Mouse (Mus musculus): ENCODE measurements around the gene Gm17545. TPM values are rescaled to one million over a fixed set of nuclear protein-coding genes. Genes with fewer than 3 reads are reported as not detected.
A peak's percentile ranks its signal among the peaks of the same experiment; 100 is the strongest.

Gene Gm17545
- polyA plus RNA-seq, 1 experiment from 2014 or later: not detected

GRCm38 (mm10) chr9:22452697-22453096, 1.4 kb upstream of the Gm17545 start:
- no peaks in the 10 kb centered on the region for H3K9me3 ChIP-seq (ENCODE audit: control insufficient read depth, low read length)
- 92% methylated on average over 10 of the region's 10 CpGs for WGBS
- no peaks in the 10 kb centered on the region for H3K27me3 ChIP-seq (replicated peaks; ENCODE audit: control insufficient read depth, insufficient read depth, low read length)
- H3K4me1 ChIP-seq (replicated peaks; ENCODE audit: control insufficient read depth, insufficient read depth, low read length): no peaks in the 10 kb centered on the region
- no peak for ATAC-seq (replicated peaks; ENCODE audit: low FRiP score, low TSS enrichment, low read depth)
- no peak overlapping the region for H3K4me3 ChIP-seq (ENCODE audit: low read depth, low read length)
- H3K36me3 ChIP-seq (ENCODE audit: control insufficient read depth, insufficient read depth, low read length): peaks cover 97% of the 10 kb centered on the region
- DNase-seq (ENCODE audit: low spot score): no peak
- H3K4me2 ChIP-seq (ENCODE audit: low read length): no peak overlapping the region
- no peak overlapping the region for H3K9ac ChIP-seq (ENCODE audit: low read length)
- no peak overlapping the region for H3K27ac ChIP-seq (ENCODE audit: low read depth)

GRCm38 (mm10) chr9:22453501-22453924, 577 bp upstream of the Gm17545 start:
- Histone ChIP-seq H3K4me3 (ENCODE audit: low read depth, low read length) (no peak overlapping the region), H3K9me3 (ENCODE audit: control insufficient read depth, low read length) (no peaks in the 10 kb centered on the region), H3K4me1 (replicated peaks; ENCODE audit: control insufficient read depth, insufficient read depth, low read length) (no peaks in the 10 kb centered on the region), H3K36me3 (ENCODE audit: control insufficient read depth, insufficient read depth, low read length) (peaks cover 92% of the 10 kb centered on the region), H3K27ac (ENCODE audit: low read depth) (no peak overlapping the region), H3K27me3 (replicated peaks; ENCODE audit: control insufficient read depth, insufficient read depth, low read length) (no peaks in the 10 kb centered on the region), H3K4me2 (ENCODE audit: low read length) (no peak overlapping the region), H3K9ac (ENCODE audit: low read length) (no peak overlapping the region)
- WGBS: 88% methylated on average over 10 of the region's 10 CpGs
- ATAC-seq (replicated peaks; ENCODE audit: low FRiP score, low TSS enrichment, low read depth): no peak
- no peak for DNase-seq (ENCODE audit: low spot score)

GRCm38 (mm10) chr9:22455041-22455440, 951 bp downstream of the Gm17545 start:
- no peaks in the 10 kb centered on the region for H3K9me3 ChIP-seq (ENCODE audit: control insufficient read depth, low read length)
- no peaks in the 10 kb centered on the region for H3K27me3 ChIP-seq (replicated peaks; ENCODE audit: control insufficient read depth, insufficient read depth, low read length)
- no peak overlapping the region for H3K27ac ChIP-seq (ENCODE audit: low read depth)
- DNase-seq (ENCODE audit: low spot score) (no peak), ATAC-seq (replicated peaks; ENCODE audit: low FRiP score, low TSS enrichment, low read depth) (no peak)
- H3K9ac ChIP-seq (ENCODE audit: low read length): no peak overlapping the region
- peaks cover 85% of the 10 kb centered on the region for H3K36me3 ChIP-seq (ENCODE audit: control insufficient read depth, insufficient read depth, low read length)
- no peak overlapping the region for H3K4me3 ChIP-seq (ENCODE audit: low read depth, low read length)
- no peak overlapping the region for H3K4me2 ChIP-seq (ENCODE audit: low read length)
- H3K4me1 ChIP-seq (replicated peaks; ENCODE audit: control insufficient read depth, insufficient read depth, low read length): no peaks in the 10 kb centered on the region

- WGBS: 86% methylated on average over 11 of the region's 11 CpGs
- Histone ChIP-seq H3K9ac (ENCODE audit: low read length) (no peak overlapping the region), H3K4me3 (ENCODE audit: low read depth, low read length) (no peak overlapping the region), H3K9me3 (ENCODE audit: control insufficient read depth, low read length) (no peaks in the 10 kb centered on the region; the same call in 1 of the 2 replicates), H3K27ac (ENCODE audit: low read depth) (no peak overlapping the region), H3K4me2 (ENCODE audit: low read length) (no peak overlapping the region), H3K27me3 (replicated peaks; ENCODE audit: control insufficient read depth, insufficient read depth, low read length) (no peaks in the 10 kb centered on the region), H3K4me1 (replicated peaks; ENCODE audit: control insufficient read depth, insufficient read depth, low read length) (no peaks in the 10 kb centered on the region), H3K36me3 (ENCODE audit: control insufficient read depth, insufficient read depth, low read length) (peaks cover 69% of the 10 kb centered on the region)
- no peak for ATAC-seq (replicated peaks; ENCODE audit: low FRiP score, low TSS enrichment, low read depth)
- no peak for DNase-seq (ENCODE audit: low spot score)
Observed at GRCm38 (mm10) chr9:22457142-22457835, 3.2 kb downstream of the Gm17545 start.

- Histone ChIP-seq H3K9me3 (ENCODE audit: control insufficient read depth, low read length) (no peaks in the 10 kb centered on the region; the same call in 1 of the 2 replicates), H3K4me3 (ENCODE audit: low read depth, low read length) (no peak overlapping the region), H3K36me3 (ENCODE audit: control insufficient read depth, insufficient read depth, low read length) (peaks cover 38% of the 10 kb centered on the region), H3K27me3 (replicated peaks; ENCODE audit: control insufficient read depth, insufficient read depth, low read length) (no peaks in the 10 kb centered on the region), H3K27ac (ENCODE audit: low read depth) (no peak overlapping the region), H3K9ac (ENCODE audit: low read length) (no peak overlapping the region), H3K4me1 (replicated peaks; ENCODE audit: control insufficient read depth, insufficient read depth, low read length) (no peaks in the 10 kb centered on the region; the same call in 1 of the 2 replicates), H3K4me2 (ENCODE audit: low read length) (no peak overlapping the region)
- no peak for ATAC-seq (replicated peaks; ENCODE audit: low FRiP score, low TSS enrichment, low read depth)
- DNase-seq (ENCODE audit: low spot score): no peak
- 93% methylated on average over 3 of the region's 3 CpGs for WGBS
Observed at GRCm38 (mm10) chr9:22461946-22462345, 7.9 kb downstream of the Gm17545 start.

GRCm38 (mm10) chr9:22466212-22466611, 12.1 kb downstream of the Gm17545 start:
- H3K9me3 ChIP-seq (ENCODE audit: control insufficient read depth, low read length): no peaks in the 10 kb centered on the region; the same call in 1 of the 2 replicates
- peaks cover 13% of the 10 kb centered on the region; the same call in 1 of the 2 replicates for H3K36me3 ChIP-seq (ENCODE audit: control insufficient read depth, insufficient read depth, low read length)
- no peaks in the 10 kb centered on the region for H3K27me3 ChIP-seq (replicated peaks; ENCODE audit: control insufficient read depth, insufficient read depth, low read length)
- no peaks in the 10 kb centered on the region; the same call in none of the 2 replicates for H3K4me1 ChIP-seq (replicated peaks; ENCODE audit: control insufficient read depth, insufficient read depth, low read length)
- WGBS: over 99% methylated on average over 5 of the region's 5 CpGs
- ATAC-seq (replicated peaks; ENCODE audit: low FRiP score, low TSS enrichment, low read depth) (no peak), DNase-seq (ENCODE audit: low spot score) (no peak)
- H3K9ac ChIP-seq (ENCODE audit: low read length): no peak overlapping the region
- no peak overlapping the region for H3K4me2 ChIP-seq (ENCODE audit: low read length)
- no peak overlapping the region for H3K4me3 ChIP-seq (ENCODE audit: low read depth, low read length)
- H3K27ac ChIP-seq (ENCODE audit: low read depth): no peak overlapping the region

- H3K4me3 ChIP-seq (ENCODE audit: low read depth, low read length): peak overlapping the region; percentile 82
- 1% methylated on average over 65 of the region's 73 CpGs for WGBS
- peak; percentile 79 for ATAC-seq (replicated peaks; ENCODE audit: low FRiP score, low TSS enrichment, low read depth)
- peak; percentile 86 for DNase-seq (ENCODE audit: low spot score)
- peak overlapping the region; percentile 58 for H3K4me2 ChIP-seq (ENCODE audit: low read length)
- no peaks in the 10 kb centered on the region; the same call in none of the 2 replicates for H3K4me1 ChIP-seq (replicated peaks; ENCODE audit: control insufficient read depth, insufficient read depth, low read length)
- no peaks in the 10 kb centered on the region for H3K27me3 ChIP-seq (replicated peaks; ENCODE audit: control insufficient read depth, insufficient read depth, low read length)
- H3K27ac ChIP-seq (ENCODE audit: low read depth): peak overlapping the region; percentile 86
- H3K36me3 ChIP-seq (ENCODE audit: control insufficient read depth, insufficient read depth, low read length): peaks cover 13% of the 10 kb centered on the region; the same call in 1 of the 2 replicates
- H3K9me3 ChIP-seq (ENCODE audit: control insufficient read depth, low read length): no peaks in the 10 kb centered on the region
- H3K9ac ChIP-seq (ENCODE audit: low read length): peak overlapping the region; percentile 85
Observed at GRCm38 (mm10) chr9:22467371-22468169, 13.5 kb downstream of the Gm17545 start.

GRCm38 (mm10) chr9:22468170-22468898, 14.2 kb downstream of the Gm17545 start:
- H3K4me3 ChIP-seq (ENCODE audit: low read depth, low read length): peak overlapping the region; percentile 82
- WGBS: 4% methylated on average over 30 of the region's 43 CpGs
- no peaks in the 10 kb centered on the region; the same call in none of the 2 replicates for H3K4me1 ChIP-seq (replicated peaks; ENCODE audit: control insufficient read depth, insufficient read depth, low read length)
- H3K27me3 ChIP-seq (replicated peaks; ENCODE audit: control insufficient read depth, insufficient read depth, low read length): no peaks in the 10 kb centered on the region
- DNase-seq (ENCODE audit: low spot score): peak; percentile 93
- H3K4me2 ChIP-seq (ENCODE audit: low read length): peak overlapping the region; percentile 58
- peaks cover 13% of the 10 kb centered on the region; the same call in 1 of the 2 replicates for H3K36me3 ChIP-seq (ENCODE audit: control insufficient read depth, insufficient read depth, low read length)
- H3K9ac ChIP-seq (ENCODE audit: low read length): peak overlapping the region; percentile 85
- no peaks in the 10 kb centered on the region for H3K9me3 ChIP-seq (ENCODE audit: control insufficient read depth, low read length)
- peak overlapping the region; percentile 86 for H3K27ac ChIP-seq (ENCODE audit: low read depth)
- ATAC-seq (replicated peaks; ENCODE audit: low FRiP score, low TSS enrichment, low read depth): peak; percentile 90
